Mouse (Mus musculus): ENCODE measurements around the gene Gm9758. TPM values are rescaled to one million over a fixed set of nuclear protein-coding genes. Genes with fewer than 3 reads are reported as not detected.
A peak's percentile ranks its signal among the peaks of the same experiment; 100 is the strongest.
"Not testable (repeated sequence)": the region's sequence is repeated elsewhere in the genome, so short reads cannot be mapped to it uniquely, and the experiment has no call there.

Gene Gm9758
- polyA plus RNA-seq, 1 experiment from 2014 or later, result not detected

DNA sequence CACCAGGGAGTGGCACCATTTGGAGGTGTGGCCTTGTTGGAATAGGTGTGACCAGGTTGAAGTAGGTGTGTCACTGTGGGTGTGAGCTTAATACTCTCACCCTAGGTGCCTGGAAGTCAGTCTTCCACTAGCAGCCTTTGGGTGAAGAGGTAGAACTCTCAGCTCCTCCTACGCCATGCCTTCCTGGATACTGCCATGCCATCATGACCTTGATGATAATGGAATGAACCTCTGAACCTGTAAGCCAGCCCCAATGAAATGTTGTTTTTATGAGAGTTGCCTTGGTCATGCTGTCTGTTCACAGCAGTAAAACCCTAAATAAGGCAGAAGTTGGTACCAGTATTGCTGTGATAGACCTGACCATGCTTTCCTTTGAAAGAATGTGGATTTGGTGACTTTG is 26.3 kb upstream of the Gm9758 start:
- H3K36me3 ChIP-seq (replicated peaks; ENCODE audit: insufficient read depth, low read length); H3K4me3 ChIP-seq (ENCODE audit: low read depth, low read length): not testable (repeated sequence)

DNA sequence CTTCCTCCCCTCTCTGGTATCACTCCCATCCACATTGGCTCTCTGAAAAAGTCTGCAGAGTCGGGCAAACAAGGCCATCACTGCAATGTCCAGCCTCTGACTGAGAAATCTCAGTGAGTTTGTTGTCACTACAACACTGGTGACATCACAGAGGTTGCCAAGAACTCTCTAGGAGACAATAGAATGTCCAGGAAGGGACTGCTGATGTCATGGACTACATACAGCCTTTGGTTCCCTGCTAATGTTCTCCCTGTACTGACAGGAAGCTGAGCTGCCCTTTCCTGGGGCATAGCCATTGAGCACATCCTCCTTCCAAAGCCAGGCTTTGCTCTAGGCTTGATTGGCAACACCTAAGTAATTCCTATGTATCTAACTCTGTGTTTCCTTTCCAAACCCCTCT is 23.6 kb upstream of the Gm9758 start, which contains the start of gene Speer4e:
Speer4e (minus strand) TSS at position 101 of the 400 bp plus-strand sequence.
- H3K9me3 ChIP-seq (ENCODE audit: low read length); H3K27ac ChIP-seq (ENCODE audit: low read depth); H3K4me3 ChIP-seq (ENCODE audit: low read depth, low read length); ATAC-seq; DNase-seq; H3K36me3 ChIP-seq (replicated peaks; ENCODE audit: insufficient read depth, low read length); H3K4me2 ChIP-seq (ENCODE audit: low read depth, low read length); H3K4me1 ChIP-seq (ENCODE audit: insufficient read depth); H3K9ac ChIP-seq (replicated peaks); H3K27me3 ChIP-seq (ENCODE audit: insufficient read depth, low read length): not testable (repeated sequence)
- 33% methylated on average over 1 of the region's 1 CpGs for WGBS (ENCODE audit: insufficient replicate concordance)

More for the DNA sequence above, 26.3 kb upstream of the Gm9758 start:
- not testable (repeated sequence) for H3K4me1 ChIP-seq (ENCODE audit: insufficient read depth); H3K9me3 ChIP-seq (ENCODE audit: low read length); DNase-seq; H3K27me3 ChIP-seq (ENCODE audit: insufficient read depth, low read length); ATAC-seq; H3K27ac ChIP-seq (ENCODE audit: low read depth); H3K4me2 ChIP-seq (ENCODE audit: low read depth, low read length); H3K9ac ChIP-seq (replicated peaks)
- WGBS (ENCODE audit: insufficient replicate concordance), result 73% methylated on average over 1 of the region's 1 CpGs

DNA sequence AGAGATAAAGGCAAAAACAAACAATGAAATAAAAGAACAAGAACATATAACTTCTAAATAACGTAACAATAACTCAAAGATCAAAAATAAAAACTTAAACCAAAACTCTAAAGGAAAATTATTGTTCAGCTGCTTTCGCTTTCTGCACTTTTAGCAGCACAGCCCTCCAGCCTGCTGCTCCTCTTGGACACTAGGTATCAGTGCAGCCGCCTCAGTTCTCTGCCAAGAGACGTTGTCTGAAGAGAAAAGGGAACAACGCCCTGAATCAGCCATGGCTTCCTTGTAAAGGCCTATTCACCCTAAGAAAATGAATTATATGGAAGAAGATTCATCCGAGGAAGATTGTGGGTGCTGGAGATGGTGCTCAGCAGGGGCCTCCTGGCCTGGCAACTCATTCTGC is 19.0 kb upstream of the Gm9758 start:
- H3K27me3 ChIP-seq (ENCODE audit: insufficient read depth, low read length); H3K27ac ChIP-seq (ENCODE audit: low read depth); H3K9me3 ChIP-seq (ENCODE audit: low read length); H3K9ac ChIP-seq (replicated peaks); H3K36me3 ChIP-seq (replicated peaks; ENCODE audit: insufficient read depth, low read length); H3K4me2 ChIP-seq (ENCODE audit: low read depth, low read length); DNase-seq; H3K4me3 ChIP-seq (ENCODE audit: low read depth, low read length); ATAC-seq; H3K4me1 ChIP-seq (ENCODE audit: insufficient read depth): not testable (repeated sequence)
- 69% methylated on average over 5 of the region's 6 CpGs for WGBS (ENCODE audit: insufficient replicate concordance)

DNA sequence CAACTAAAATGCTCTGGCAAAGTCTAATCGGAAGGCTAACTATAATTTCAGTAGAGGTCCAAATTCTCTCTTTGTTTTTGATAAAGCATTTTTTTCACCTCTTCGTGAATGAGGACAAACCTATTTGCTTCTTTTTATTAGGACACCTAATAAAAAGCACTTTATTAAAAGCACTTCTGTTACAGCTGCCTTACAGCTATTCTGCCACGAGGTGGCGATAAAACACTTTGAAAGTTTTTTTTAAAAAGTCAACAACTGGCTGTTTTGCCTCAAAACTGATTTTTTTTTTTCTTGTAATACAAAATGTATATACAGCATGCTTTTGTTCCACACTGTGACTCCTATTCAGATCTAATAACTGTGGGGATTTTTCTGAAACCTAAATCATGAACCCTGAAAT is 12.3 kb upstream of the Gm9758 start:
- not testable (repeated sequence) for H3K4me3 ChIP-seq (ENCODE audit: low read depth, low read length); H3K4me2 ChIP-seq (ENCODE audit: low read depth, low read length); H3K9me3 ChIP-seq (ENCODE audit: low read length); H3K27me3 ChIP-seq (ENCODE audit: insufficient read depth, low read length); H3K9ac ChIP-seq (replicated peaks); H3K36me3 ChIP-seq (replicated peaks; ENCODE audit: insufficient read depth, low read length); H3K4me1 ChIP-seq (ENCODE audit: insufficient read depth); H3K27ac ChIP-seq (ENCODE audit: low read depth); DNase-seq; ATAC-seq
- WGBS (ENCODE audit: insufficient replicate concordance), result 29% methylated on average over 4 of the region's 4 CpGs
- peak; percentile 26; the same call in 1 of the 2 replicates for TF ChIP-seq CTCF (IDR thresholded peaks at IDR 0.05; ENCODE audit: low read depth)

DNA sequence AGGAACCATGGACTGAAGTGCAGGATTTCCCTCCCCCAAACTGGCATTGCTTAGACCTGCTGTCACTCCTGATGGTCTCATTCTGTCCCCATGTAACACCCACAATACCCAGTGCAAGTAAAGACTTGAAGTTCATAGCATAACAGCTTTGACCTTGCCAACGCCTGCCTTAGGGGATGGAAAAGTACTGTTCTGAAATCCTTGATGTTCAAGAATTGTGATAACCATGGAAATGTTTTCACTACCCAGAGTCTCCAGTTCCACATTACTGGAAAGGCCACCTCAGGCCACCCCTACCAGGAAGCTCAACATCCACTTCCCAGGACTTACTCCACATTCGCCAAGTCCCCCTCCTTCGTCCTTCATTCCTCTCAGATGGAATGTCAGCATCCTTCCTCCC is 338 bp downstream of the Gm9758 start:
- H3K9ac ChIP-seq (replicated peaks); H3K4me2 ChIP-seq (ENCODE audit: low read depth, low read length); H3K9me3 ChIP-seq (ENCODE audit: low read length); H3K4me3 ChIP-seq (ENCODE audit: low read depth, low read length); DNase-seq; H3K36me3 ChIP-seq (replicated peaks; ENCODE audit: insufficient read depth, low read length); H3K27me3 ChIP-seq (ENCODE audit: insufficient read depth, low read length); ATAC-seq; H3K27ac ChIP-seq (ENCODE audit: low read depth); H3K4me1 ChIP-seq (ENCODE audit: insufficient read depth): not testable (repeated sequence)
- WGBS (ENCODE audit: insufficient replicate concordance), result 58% methylated on average over 2 of the region's 3 CpGs

DNA sequence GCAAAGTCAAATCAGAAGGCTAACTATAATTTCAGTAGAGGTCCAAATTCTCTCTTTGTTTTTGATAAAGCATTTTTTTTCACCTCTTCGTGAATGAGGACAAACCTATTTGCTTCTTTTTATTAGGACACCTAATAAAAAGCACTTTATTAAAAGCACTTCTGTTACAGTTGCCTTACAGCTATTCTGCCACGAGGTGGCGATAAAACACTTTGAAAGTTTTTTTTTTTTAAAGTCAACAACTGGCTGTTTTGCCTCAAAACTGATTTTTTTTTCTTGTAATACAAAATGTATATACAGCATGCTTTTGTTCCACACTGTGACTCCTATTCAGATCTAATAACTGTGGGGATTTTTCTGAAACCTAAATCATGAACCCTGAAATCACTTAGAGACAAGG is 11.2 kb downstream of the Gm9758 start:
- not testable (repeated sequence) for H3K9me3 ChIP-seq (ENCODE audit: low read length); H3K4me1 ChIP-seq (ENCODE audit: insufficient read depth); H3K4me2 ChIP-seq (ENCODE audit: low read depth, low read length); DNase-seq; H3K27ac ChIP-seq (ENCODE audit: low read depth); H3K36me3 ChIP-seq (replicated peaks; ENCODE audit: insufficient read depth, low read length); H3K9ac ChIP-seq (replicated peaks); ATAC-seq; H3K27me3 ChIP-seq (ENCODE audit: insufficient read depth, low read length); H3K4me3 ChIP-seq (ENCODE audit: low read depth, low read length)
- WGBS (ENCODE audit: insufficient replicate concordance), result 11% methylated on average over 3 of the region's 3 CpGs

DNA sequence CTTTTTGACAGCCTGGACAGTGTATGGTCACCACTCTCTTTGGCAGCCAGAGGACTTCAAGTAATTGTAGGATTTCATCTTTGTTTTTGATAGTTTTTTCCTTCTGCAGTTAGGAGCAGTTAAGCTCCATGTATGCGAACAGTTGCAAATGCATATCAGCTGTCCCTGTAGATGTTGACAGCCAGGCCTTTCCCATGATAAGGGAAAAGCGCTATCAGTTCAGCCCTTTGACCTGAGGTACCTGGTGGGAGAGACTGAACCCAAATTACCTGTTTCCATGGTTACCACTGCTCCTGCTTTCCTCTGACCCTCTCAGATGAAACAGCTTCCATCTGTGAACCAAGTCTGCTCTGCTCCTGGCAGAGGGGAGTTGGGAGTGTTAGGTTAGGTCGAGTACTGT is 22.5 kb downstream of the Gm9758 start:
- DNase-seq (no peak), ATAC-seq (no peak)
- no peaks in the 10 kb centered on the region for H3K9me3 ChIP-seq (ENCODE audit: low read length)
- no peaks in the 10 kb centered on the region for H3K4me1 ChIP-seq (ENCODE audit: insufficient read depth)
- TF ChIP-seq EP300 (IDR thresholded peaks at IDR 0.05; ENCODE audit: low read depth) (no peak), CTCF (IDR thresholded peaks at IDR 0.05; ENCODE audit: low read depth) (no peak)
- 50% methylated on average over 3 of the region's 3 CpGs for WGBS (ENCODE audit: insufficient replicate concordance)
- no peak overlapping the region for H3K4me2 ChIP-seq (ENCODE audit: low read depth, low read length)
- H3K36me3 ChIP-seq (replicated peaks; ENCODE audit: insufficient read depth, low read length), result no peaks in the 10 kb centered on the region
- no peak overlapping the region for H3K4me3 ChIP-seq (ENCODE audit: low read depth, low read length)
- H3K27me3 ChIP-seq (ENCODE audit: insufficient read depth, low read length), result no peaks in the 10 kb centered on the region
- H3K9ac ChIP-seq (replicated peaks), result no peak overlapping the region
- H3K27ac ChIP-seq (ENCODE audit: low read depth), result no peak overlapping the region

GRCm38 (mm10) chr5:14885291-14885690 is 29.4 kb downstream of the Gm9758 start:
- WGBS (ENCODE audit: insufficient replicate concordance), result 44% methylated on average over 2 of the region's 2 CpGs
- not testable (repeated sequence) for H3K4me3 ChIP-seq (ENCODE audit: low read depth, low read length); H3K27me3 ChIP-seq (ENCODE audit: insufficient read depth, low read length); H3K27ac ChIP-seq (ENCODE audit: low read depth); H3K36me3 ChIP-seq (replicated peaks; ENCODE audit: insufficient read depth, low read length); DNase-seq; H3K4me2 ChIP-seq (ENCODE audit: low read depth, low read length); H3K9me3 ChIP-seq (ENCODE audit: low read length); H3K9ac ChIP-seq (replicated peaks); H3K4me1 ChIP-seq (ENCODE audit: insufficient read depth); ATAC-seq
